13 mouse cellular contexts compared by ENCODE assay signal in genomic region chr12:26452951-26453350, GRCm38 (mm10).
"Had no signal": no experiment of that assay in that cellular context is flagged by ENCODE, and none has a peak within 500 bp of the region (broad histone marks: within the 10 kb centered on the region; RNA-seq: fewer than 3 reads in every experiment).

No protein-coding gene starts in this region.

- H3K4me3 ChIP-seq: intestine, embryonic 15.5 days; left cerebral cortex, adult 2 months; limb, embryonic 10.5 days; liver, embryonic 12.5 days; lung, embryonic 15.5 days; midbrain, embryonic 15.5 days; neural tube, embryonic 12.5 days had no signal

- H3K27ac ChIP-seq: intestine, embryonic 15.5 days; left cerebral cortex, adult 2 months; limb, embryonic 10.5 days; liver, embryonic 12.5 days; lung, embryonic 15.5 days; midbrain, embryonic 15.5 days; neural tube, embryonic 12.5 days; stomach, postnatal 0 days had no signal

- DNase-seq: kidney, adult 8-10 months; kidney, postnatal 10 days; lung, postnatal 14 days; thymus, postnatal 4 days had no signal

- H3K4me2 ChIP-seq: intestine, embryonic 15.5 days; liver, embryonic 12.5 days; lung, embryonic 15.5 days; midbrain, embryonic 11.5 days; midbrain, embryonic 15.5 days; neural tube, embryonic 12.5 days had no signal

- ATAC-seq: intestine, embryonic 15.5 days; liver, embryonic 12.5 days; midbrain, embryonic 15.5 days had no signal

- H3K36me3 ChIP-seq: intestine, embryonic 15.5 days; limb, embryonic 10.5 days; liver, embryonic 12.5 days; lung, embryonic 15.5 days; midbrain, embryonic 15.5 days; neural tube, embryonic 12.5 days had no signal

- H3K9ac ChIP-seq: intestine, embryonic 15.5 days; liver, embryonic 12.5 days; lung, embryonic 15.5 days; midbrain, embryonic 15.5 days; neural tube, embryonic 12.5 days had no signal

- H3K9me3 ChIP-seq: intestine, embryonic 15.5 days; limb, embryonic 10.5 days; liver, embryonic 12.5 days; lung, embryonic 15.5 days; midbrain, embryonic 15.5 days; neural tube, embryonic 12.5 days had no signal

- H3K27me3 ChIP-seq: intestine, embryonic 15.5 days; liver, embryonic 12.5 days; lung, embryonic 15.5 days; midbrain, embryonic 15.5 days; neural tube, embryonic 12.5 days had no signal
